In genomic region chr13:41860603-41861405, GRCm38 (mm10) we compare ENCODE assay signal across 32 mouse cellular contexts. TPM values are rescaled to one million over a fixed set of nuclear protein-coding genes. Genes with fewer than 3 reads are reported as not detected.
DNase-seq lines count a peak whose midpoint lies in the region; ATAC-seq lines count a peak whose summit lies in the region.
"Had no signal": no experiment of that assay in that cellular context is flagged by ENCODE, and none has a peak within 500 bp of the region (broad histone marks: within the 10 kb centered on the region; RNA-seq: fewer than 3 reads in every experiment).

No protein-coding gene starts in this region.

- WGBS in midbrain, embryonic 15.5 days: 71% methylated on average over 15 of the region's 15 CpGs
- 94% methylated on average over 15 of the region's 15 CpGs for WGBS in midbrain, embryonic 10.5 days
- WGBS in midbrain, embryonic 16.5 days: 72% methylated on average over 15 of the region's 15 CpGs

- H3K4me2 ChIP-seq in midbrain, embryonic 15.5 days: no peak overlapping the region
- H3K4me2 ChIP-seq in midbrain, embryonic 16.5 days (ENCODE audit: low read length): no peak overlapping the region
- H3K4me2 ChIP-seq: embryonic facial prominence, embryonic 13.5 days; forebrain, embryonic 15.5 days; heart, embryonic 13.5 days; hindbrain, embryonic 12.5 days; hindbrain, embryonic 15.5 days had no signal

- no peak overlapping the region for H3K4me3 ChIP-seq in midbrain, embryonic 15.5 days
- H3K4me3 ChIP-seq in midbrain, embryonic 10.5 days: no peak overlapping the region
- no peak overlapping the region for H3K4me3 ChIP-seq in midbrain, embryonic 16.5 days (ENCODE audit: low read depth, low read length)
- H3K4me3 ChIP-seq: embryonic facial prominence, embryonic 10.5 days; embryonic facial prominence, embryonic 13.5 days; erythroblast, embryonic 14.5 days; forebrain, embryonic 15.5 days; gastrocnemius, adult 2 months; heart, adult 2 months; heart, embryonic 10.5 days; heart, embryonic 13.5 days; hindbrain, embryonic 12.5 days; hindbrain, embryonic 15.5 days had no signal

- no peaks in the 10 kb centered on the region for H3K4me1 ChIP-seq in midbrain, embryonic 15.5 days
- H3K4me1 ChIP-seq in midbrain, embryonic 10.5 days: no peaks in the 10 kb centered on the region
- H3K4me1 ChIP-seq in midbrain, embryonic 16.5 days (ENCODE audit: control insufficient read depth, insufficient read depth, low read length): no peaks in the 10 kb centered on the region
- H3K4me1 ChIP-seq: embryonic facial prominence, embryonic 13.5 days; forebrain, embryonic 15.5 days; heart, embryonic 10.5 days; hindbrain, embryonic 12.5 days; hindbrain, embryonic 15.5 days had no signal

- H3K27me3 ChIP-seq in midbrain, embryonic 15.5 days (replicated peaks): no peaks in the 10 kb centered on the region
- H3K27me3 ChIP-seq in midbrain, embryonic 10.5 days (ENCODE audit: low read depth, poor library complexity, severe bottlenecking): no peaks in the 10 kb centered on the region
- H3K27me3 ChIP-seq in midbrain, embryonic 16.5 days (ENCODE audit: control insufficient read depth, insufficient read depth, low read depth, low read length): no peaks in the 10 kb centered on the region
- H3K27me3 ChIP-seq: embryonic facial prominence, embryonic 13.5 days; forebrain, embryonic 15.5 days; heart, embryonic 13.5 days; hindbrain, embryonic 12.5 days; hindbrain, embryonic 15.5 days had no signal

- H3K27ac ChIP-seq in midbrain, embryonic 15.5 days: no peak overlapping the region
- H3K27ac ChIP-seq in midbrain, embryonic 10.5 days (replicated peaks): no peak overlapping the region
- H3K27ac ChIP-seq in midbrain, embryonic 16.5 days (ENCODE audit: low read length): peak overlapping the region; percentile 40; the same call in 1 of the 2 replicates
- H3K27ac ChIP-seq: embryonic facial prominence, embryonic 10.5 days; embryonic facial prominence, embryonic 13.5 days; forebrain, embryonic 15.5 days; gastrocnemius, adult 2 months; heart, adult 2 months; heart, embryonic 10.5 days; heart, embryonic 13.5 days; hindbrain, embryonic 12.5 days; hindbrain, embryonic 15.5 days had no signal

- H3K36me3 ChIP-seq in midbrain, embryonic 15.5 days (replicated peaks): no peaks in the 10 kb centered on the region
- no peaks in the 10 kb centered on the region for H3K36me3 ChIP-seq in midbrain, embryonic 10.5 days
- no peaks in the 10 kb centered on the region for H3K36me3 ChIP-seq in midbrain, embryonic 16.5 days (ENCODE audit: control insufficient read depth, insufficient read depth, low read length)
- H3K36me3 ChIP-seq: embryonic facial prominence, embryonic 10.5 days; embryonic facial prominence, embryonic 13.5 days; forebrain, embryonic 15.5 days; heart, embryonic 10.5 days; heart, embryonic 13.5 days; hindbrain, embryonic 12.5 days; hindbrain, embryonic 15.5 days had no signal

- ATAC-seq in midbrain, embryonic 15.5 days (replicated peaks): peak; percentile 84
- ATAC-seq in midbrain, embryonic 16.5 days: peak; percentile 54; the same call in 1 of the 2 replicates
- ATAC-seq: activated CD4-positive, CD25-positive, alpha-beta regulatory T cell, adult 4 months; CD4-positive, CD25-positive, alpha-beta regulatory T cell, adult 4 months; forebrain, embryonic 15.5 days had no signal

- no peaks in the 10 kb centered on the region for H3K9me3 ChIP-seq in midbrain, embryonic 15.5 days
- H3K9me3 ChIP-seq in midbrain, embryonic 10.5 days (replicated peaks): no peaks in the 10 kb centered on the region
- H3K9me3 ChIP-seq in midbrain, embryonic 16.5 days (replicated peaks; ENCODE audit: control insufficient read depth, low read length, poor library complexity, severe bottlenecking): no peaks in the 10 kb centered on the region
- H3K9me3 ChIP-seq: embryonic facial prominence, embryonic 10.5 days; embryonic facial prominence, embryonic 13.5 days; forebrain, embryonic 15.5 days; heart, embryonic 10.5 days; heart, embryonic 13.5 days; hindbrain, embryonic 12.5 days; hindbrain, embryonic 15.5 days had no signal

- DNase-seq in heart, adult 11 months: peak; percentile 34
- no peak for DNase-seq in heart, adult 18-20 months
- DNase-seq in midbrain, embryonic 10.5 days (ENCODE audit: low spot score): no peak
- DNase-seq in retina, postnatal 7 days (ENCODE audit: low read depth, low spot score): peak; percentile 31
- no peak for DNase-seq in adrenal gland, postnatal 4 days (ENCODE audit: low spot score in 2 of 2)
- no peak for DNase-seq in cerebellum, adult 11 months
- DNase-seq: adrenal gland, adult 8-10 months; adrenal gland, postnatal 25 days; cerebellum, adult 11-12 months; cerebellum, adult 8-10 months; cerebellum, postnatal 10 days; cerebellum, postnatal 36 days; embryo, embryonic 11 days; gastrocnemius, adult 2 months; gastrocnemius, postnatal 14 days; heart, adult 2 months; heart, postnatal 14 days had no signal

- no peak overlapping the region for H3K9ac ChIP-seq in midbrain, embryonic 15.5 days
- no peak overlapping the region for H3K9ac ChIP-seq in midbrain, embryonic 16.5 days (ENCODE audit: low read depth, low read length)
- H3K9ac ChIP-seq: embryonic facial prominence, embryonic 13.5 days; forebrain, embryonic 15.5 days; heart, embryonic 13.5 days; hindbrain, embryonic 12.5 days; hindbrain, embryonic 15.5 days had no signal

RNA-seq across cellular contexts. Expression of gene Adtrp, which starts 13.3 kb away (rescaled TPM):
- total RNA-seq in heart, adult 18-20 months (2021): 1 to 10 TPM in 1 of 2 experiments, under 1 TPM in 1; 0.87 to 6.5 TPM
- polyA plus RNA-seq in midbrain, embryonic 15.5 days (2015; fragmentation: Nextera tagmentation; extraction: Ambion mirVana): not detected in 2 replicates
- not detected in 2 replicates for polyA plus RNA-seq in midbrain, embryonic 10.5 days (2016; fragmentation: Nextera tagmentation; extraction: Ambion mirVana)
- polyA plus RNA-seq in midbrain, embryonic 16.5 days (2015; fragmentation: Nextera tagmentation; extraction: Ambion mirVana): not detected in 2 replicates
- 10 to 100 TPM in 1 of 2 experiments, 1 to 10 TPM in 1; 5.5 to 12.7 TPM for total RNA-seq in adrenal gland, postnatal 4 days (2021)
- total RNA-seq: gastrocnemius, adult 2 months; hematopoietic stem cell, adult 5-6 weeks had no signal
- polyA plus RNA-seq: C2C12; embryonic facial prominence, embryonic 10.5 days; erythroblast, embryonic 14.5 days; forebrain, embryonic 15.5 days; heart, embryonic 16.5 days had no signal

Comparison
In these comparisons a context has a peak if more than half of its experiments do, and no peak if none do; other contexts are left out.
1. DNase-seq: peak in heart, adult 11 months (single experiment) and retina, postnatal 7 days (single experiment); none in heart, adult 18-20 months (0 of 2), midbrain, embryonic 10.5 days (single experiment), adrenal gland, postnatal 4 days (0 of 2) and cerebellum, adult 11 months (single experiment).